Mouse (Mus musculus): ENCODE data around the gene Olfr282.

Olfr282 gene

DNA sequence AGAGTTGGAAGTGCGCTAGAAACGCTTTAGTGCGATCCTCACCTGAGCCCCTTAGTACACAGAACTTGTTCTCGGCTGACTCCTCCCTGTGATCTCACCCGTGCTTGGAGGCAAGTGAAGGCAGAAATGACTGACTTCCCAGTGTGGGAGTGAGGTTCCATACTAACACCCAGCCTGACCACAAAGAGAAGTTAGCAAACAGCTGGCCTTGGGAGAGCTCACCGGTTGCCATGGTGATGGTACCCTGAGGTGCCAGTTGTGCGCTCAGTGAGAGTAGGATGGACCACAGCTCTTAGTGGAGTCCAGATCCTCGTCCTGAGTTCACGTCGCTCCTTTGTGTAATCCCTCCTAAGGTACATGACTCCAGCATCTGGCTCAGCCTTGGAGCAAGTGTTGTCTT is 43.9 kb downstream of the Olfr282 start:
- DNase-seq (ENCODE audit: extremely low spot score): no peak

DNA sequence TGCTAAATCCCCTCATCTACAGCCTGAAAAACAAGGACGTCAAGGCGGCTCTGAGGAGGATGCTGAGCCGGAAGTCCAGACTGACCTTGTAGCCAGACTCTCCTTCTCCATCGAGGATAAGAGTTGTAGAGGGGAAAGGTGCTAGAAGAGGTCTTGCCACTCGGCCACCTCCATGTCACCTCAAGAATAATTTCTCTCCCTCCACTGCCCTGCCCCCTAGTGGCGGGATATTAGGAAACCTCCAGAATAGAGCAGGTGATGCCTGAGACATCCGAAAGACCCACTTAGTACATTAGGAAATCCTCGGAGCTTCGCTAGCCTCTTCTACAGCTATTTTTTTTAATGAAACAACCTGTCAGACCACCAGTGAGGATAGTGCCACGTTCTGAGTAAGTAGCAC is 44.4 kb downstream of the Olfr282 start:
- peak; percentile 31 for DNase-seq (ENCODE audit: extremely low spot score)

DNA sequence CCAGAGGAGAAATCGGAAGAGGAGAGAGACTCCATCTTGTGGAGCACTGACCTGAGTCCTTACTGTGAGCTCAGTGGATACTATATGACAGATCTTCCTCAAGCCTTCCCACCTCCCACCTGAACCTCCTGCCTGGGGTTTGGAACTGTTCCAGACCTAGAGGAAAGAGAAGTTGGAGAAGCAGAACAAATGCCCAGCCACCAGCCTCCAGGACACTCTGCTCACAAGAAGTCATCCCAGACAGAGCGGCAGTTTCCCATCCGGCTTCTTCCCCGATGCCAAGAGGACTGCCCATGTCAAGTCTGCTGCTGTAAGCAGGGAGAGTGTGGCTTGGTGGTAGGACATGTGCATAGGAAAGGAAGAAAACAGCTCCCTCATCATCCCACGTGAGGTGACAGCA is 45.3 kb downstream of the Olfr282 start:
- no peak for DNase-seq (ENCODE audit: extremely low spot score)

DNA sequence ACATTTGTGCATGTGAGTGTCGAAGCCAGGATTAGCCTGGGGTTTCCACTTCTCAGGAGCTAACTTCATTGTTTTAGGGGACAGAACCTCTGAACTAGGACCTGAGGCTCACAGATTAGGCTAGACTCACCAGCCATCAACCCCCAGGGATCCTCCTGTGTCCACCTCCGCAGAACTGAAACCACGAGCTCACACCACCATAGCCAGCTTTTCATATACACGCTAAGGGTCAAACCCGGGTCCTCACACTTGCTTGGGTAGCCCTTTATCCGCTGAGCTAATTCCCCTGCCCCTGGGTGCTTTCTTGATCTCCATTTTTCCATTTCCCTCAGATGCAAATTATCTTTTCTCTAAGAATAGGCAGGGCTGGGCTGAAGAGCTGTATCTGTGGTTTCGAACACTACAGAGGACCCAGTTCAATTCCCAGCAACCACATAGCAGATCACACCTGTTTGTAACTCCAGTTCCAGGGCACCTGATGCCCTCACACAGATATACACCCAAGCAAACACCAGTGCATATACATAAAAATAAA is 48.6 kb downstream of the Olfr282 start:
- DNase-seq (ENCODE audit: extremely low spot score): no peak

DNA sequence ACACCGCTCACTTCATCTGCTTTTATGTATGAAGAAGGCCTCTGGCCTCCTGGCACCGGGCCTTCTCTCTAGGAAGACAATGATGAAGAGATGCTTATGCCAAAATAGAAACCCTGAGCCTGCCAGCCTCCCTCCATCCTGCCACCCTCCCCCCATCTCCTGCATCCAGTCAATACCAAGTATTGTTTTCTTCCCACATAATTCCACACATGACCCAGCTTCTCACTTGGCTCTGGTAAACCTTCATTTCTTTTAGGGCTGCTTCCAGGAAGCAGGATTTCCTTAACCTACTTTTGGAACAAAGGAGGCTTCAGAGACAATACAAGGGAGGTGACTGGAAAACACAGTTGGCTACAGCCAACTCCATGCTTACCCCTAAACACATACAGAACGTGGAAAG is 51.7 kb downstream of the Olfr282 start, which contains the start of gene Lalba:
Gene Lalba (minus strand): TSS at position 21 of the 400 bp plus-strand sequence.
- no peak for DNase-seq (ENCODE audit: extremely low spot score)

DNA sequence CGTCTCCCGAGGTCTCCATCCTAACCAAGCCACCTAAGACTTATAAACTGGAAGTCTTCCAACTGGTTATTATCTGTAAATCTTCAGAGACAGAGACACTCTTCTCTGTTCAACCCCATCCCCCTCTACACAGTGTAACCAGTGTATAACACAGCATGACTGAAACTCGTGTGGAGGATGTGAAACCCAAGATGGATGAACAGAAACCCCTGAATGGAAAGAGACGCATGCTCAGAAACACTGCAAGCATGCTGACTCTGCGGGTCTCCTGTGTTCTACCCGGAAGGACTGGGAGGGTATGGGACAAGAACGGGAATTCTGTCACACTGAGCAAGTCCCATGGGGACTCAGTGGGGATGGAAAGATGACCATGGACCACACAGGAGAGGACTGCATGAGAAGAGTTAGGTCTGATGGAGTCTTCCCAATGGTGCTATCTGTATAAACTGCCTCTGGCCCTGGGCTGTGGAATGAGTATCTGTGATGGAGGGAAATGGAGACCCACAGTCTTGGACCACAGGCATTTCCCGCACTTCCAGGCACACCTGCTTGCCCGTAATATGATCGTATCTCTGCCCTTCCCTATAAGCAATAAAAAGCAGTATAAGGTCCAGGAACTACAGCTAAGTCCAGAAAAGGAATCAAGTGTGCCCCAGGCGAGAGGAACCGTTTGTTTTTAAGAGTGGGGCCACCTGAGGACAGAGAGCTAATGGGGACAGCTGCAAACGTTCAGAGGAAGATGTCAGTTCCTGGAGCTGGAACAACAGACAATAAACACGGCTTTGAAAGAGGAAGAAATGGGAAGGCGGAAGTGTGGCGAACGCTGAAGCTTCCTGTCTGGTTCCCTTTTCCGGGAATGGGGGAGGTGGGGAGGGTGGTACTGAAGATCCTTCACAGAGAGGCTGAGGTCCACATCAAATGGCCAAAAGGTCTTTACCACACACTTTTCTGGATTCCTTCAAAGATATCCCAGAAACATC is 53.2 kb downstream of the Olfr282 start:
- DNase-seq (ENCODE audit: extremely low spot score): peak; percentile 6

DNA sequence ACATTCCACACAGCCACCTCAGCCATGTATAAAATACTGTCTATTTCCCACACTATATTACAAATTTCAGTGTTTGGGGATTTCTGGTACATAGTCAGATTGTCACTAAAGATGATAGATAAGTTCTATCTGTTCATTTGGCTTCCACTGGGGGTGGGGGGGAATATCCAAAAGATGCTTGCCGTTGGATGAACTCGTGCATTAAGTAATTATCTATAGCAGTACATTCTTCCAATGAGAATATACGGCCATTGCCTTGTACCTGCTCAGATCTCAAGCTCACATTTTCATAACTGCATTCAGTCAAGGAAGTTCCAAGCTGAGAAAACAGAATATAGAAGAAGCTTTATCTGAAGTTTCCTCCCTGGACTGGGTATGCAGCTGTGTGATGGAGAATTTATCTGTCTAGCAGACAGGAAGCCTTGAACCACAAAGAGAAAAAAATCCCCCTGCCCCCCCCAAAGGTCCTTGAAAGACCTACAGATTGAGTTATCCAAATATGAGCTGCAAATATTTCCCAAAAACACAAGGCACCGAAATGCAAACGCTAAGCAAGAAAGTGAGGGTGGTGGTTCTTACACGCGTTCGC is 55.5 kb downstream of the Olfr282 start:
- DNase-seq (ENCODE audit: extremely low spot score): no peak
